Mouse (Mus musculus): ENCODE measurements around the gene Nipa2.
A peak's percentile ranks its signal among the peaks of the same experiment; 100 is the strongest.

The Nipa2 gene

GRCm38 (mm10) chr7:55962004-55962908 lies at the start of gene Nipa2:
Gene Nipa2 (minus strand): TSS chr7:55962476.
- peak; percentile 97 for DNase-seq

GRCm38 (mm10) chr7:56011018-56011333 lies 48.7 kb upstream of the Nipa2 start:
- no peak for DNase-seq

GRCm38 (mm10) chr7:56010318-56011017 lies 48.2 kb upstream of the Nipa2 start:
- no peak for DNase-seq

- no peak for DNase-seq
Measured at GRCm38 (mm10) chr7:55998997-55999396, 36.7 kb upstream of the Nipa2 start.

DNA sequence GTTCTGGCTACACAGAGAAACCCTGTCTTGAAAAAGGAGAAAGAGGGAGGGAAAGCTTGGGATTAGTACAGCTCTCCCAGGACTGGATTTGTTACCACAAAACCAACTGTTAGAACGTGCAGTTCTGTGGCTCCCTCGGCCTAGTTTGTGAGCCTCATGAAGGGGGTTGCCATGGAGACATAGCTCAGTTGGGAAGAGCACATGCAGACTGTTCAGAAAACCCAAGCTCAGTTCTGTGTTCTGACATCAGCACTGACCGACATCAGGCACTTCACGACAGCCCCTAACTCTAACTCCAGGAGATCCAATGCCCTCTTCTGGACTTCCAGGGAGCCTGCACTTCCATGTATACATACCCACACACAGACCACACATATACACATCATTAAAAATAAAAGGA lies 32.7 kb upstream of the Nipa2 start:
- DNase-seq, result no peak

- no peak for DNase-seq
Measured at GRCm38 (mm10) chr7:55991858-55992257, 29.6 kb upstream of the Nipa2 start.

GRCm38 (mm10) chr7:55991129-55991528 lies 28.9 kb upstream of the Nipa2 start:
- DNase-seq, result no peak

DNA sequence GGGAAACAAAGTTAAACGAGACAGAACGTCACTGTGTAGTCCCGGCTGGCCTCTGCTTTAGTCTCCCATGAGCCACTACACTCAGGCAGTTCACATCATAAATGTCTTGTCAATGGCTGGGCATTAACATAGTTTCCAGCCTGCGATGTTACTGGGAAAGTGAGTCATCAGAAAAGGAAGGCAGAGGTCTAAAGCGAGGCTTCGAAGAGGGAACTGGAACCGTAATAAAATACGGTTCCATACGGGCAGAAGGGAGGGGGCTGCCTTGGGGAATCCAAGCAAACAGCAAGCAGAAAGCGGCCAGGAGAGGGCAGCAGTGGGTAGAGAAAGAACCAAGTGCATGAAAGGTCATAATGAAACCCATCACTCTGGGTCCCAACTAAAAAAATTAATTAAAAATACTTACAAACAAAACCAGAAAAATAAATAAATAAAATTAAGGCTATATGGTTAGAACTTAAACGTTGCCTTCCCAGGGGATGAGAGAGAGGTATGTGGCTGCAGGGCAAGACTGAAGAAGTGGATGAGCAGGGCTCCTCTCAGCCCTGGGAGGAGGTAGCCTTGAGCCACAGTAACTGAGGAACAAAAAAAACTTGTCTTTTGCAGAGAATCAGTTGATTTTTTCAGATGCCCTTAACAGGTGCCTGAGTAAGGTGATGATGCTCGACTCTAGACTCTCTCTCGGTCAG lies 24.4 kb upstream of the Nipa2 start:
- peak; percentile 87 for DNase-seq

DNA sequence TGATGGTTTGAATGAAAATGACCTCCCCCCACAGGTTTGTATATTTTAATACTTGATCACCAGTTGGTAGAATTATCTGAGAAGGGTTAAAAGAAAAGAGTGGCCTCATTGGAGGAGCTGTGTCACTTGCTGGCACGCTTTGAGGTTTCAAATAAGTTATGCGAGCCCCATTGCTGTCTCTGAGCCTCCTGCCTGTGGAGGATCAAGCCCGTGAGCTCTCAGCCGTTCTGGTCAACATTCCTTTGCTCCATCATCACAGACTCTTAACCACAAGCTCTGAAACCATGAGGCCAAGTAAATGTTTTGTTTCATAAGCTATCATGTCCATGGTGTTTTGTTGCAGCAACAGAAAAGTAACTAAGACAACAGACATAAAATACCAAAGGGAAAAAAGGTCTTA lies 22.5 kb upstream of the Nipa2 start:
- DNase-seq, result no peak

- no peak for DNase-seq
Measured at GRCm38 (mm10) chr7:55983107-55983506, 20.8 kb upstream of the Nipa2 start.

GRCm38 (mm10) chr7:55982010-55982700 lies 19.9 kb upstream of the Nipa2 start:
- DNase-seq, result no peak

DNA sequence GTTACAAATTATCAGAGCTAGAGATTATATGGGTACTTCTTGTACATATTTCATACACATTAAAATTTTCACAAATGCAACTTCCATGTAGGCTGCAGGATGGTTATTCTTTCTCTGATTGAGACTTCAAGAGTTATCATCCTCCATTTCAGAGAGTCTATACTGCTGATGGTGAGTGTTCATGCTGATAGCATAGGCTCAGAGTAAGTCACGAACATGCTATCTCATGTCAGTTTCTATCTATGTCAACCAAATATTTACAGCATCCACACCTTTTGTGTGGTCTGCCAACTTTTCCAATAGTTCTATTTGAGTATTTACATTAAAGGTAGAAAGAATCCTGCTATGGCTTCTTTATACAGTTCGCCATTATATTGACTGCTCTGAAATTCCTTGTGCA lies 19.2 kb upstream of the Nipa2 start:
- no peak for DNase-seq

DNA sequence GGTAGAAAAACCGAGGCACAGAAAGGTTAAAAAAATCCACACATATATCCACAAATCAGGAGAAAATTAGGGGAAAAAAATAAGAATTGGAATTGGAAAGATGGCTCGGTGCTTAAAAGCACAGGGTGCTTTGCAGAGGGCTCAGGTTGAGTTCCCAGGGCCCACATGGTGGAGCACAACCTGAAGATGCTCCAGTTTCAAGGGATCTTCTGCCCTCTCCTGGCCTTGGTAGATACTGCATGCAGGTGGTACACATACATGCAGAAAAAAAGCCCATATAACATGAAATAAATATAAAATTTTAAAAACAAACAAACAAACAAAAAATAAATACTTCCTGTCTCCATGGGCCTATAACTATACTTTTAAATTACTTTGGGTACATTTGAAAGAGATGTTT lies 12.2 kb upstream of the Nipa2 start:
- peak; percentile 40 for DNase-seq

DNA sequence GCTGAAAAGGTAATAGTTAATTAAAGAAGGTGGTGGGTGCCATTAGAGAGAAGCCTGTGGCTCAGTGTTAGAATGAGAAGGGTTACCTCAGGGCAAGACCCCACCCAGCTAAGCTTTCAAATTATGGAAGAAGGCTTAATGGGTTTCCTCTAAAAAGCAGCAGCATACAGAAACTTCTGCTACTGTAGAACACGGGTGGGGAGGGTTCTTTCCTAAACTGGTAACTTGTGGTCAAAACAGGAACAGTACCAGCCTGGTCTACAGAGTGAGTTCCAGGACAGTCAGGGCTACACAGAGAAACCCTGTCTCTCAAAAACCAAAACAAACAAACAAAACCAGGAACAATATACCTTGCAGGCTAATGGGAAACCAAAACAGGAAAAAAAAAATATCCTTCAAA lies 7.1 kb upstream of the Nipa2 start:
- DNase-seq, result no peak

DNA sequence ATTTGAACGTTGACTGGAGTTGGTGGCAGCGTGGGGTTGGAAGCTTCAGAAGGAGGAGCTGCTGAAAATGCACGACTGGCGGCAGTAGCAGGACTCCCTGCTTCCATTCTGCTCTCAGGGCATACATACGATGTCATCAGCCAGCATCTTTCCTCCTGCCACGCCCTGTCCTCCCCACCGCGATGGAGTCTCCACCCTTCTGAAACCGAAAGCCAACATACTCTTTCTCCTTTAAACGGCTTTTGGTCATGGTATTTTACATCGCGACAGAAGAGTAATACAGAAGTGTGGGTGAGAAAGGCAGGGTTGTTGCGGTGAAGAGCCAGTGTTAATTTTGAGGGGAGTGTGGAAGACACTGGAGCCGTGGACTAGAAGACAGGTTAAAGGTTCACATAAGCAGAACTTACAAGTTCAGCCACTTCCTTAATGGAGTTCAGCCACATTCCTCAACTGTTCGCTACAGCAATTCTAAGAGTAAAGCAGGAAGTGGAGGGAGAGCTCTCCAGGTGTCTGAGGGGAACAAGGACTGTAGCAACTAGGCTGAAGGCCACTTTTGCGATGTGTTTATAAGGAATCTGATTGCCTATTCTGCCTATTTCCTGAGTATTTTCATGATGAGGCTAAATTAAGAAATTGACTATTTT lies 6.1 kb upstream of the Nipa2 start:
- DNase-seq, result peak; percentile 47

GRCm38 (mm10) chr7:55966866-55967460 lies 4.7 kb upstream of the Nipa2 start:
- no peak for DNase-seq

DNA sequence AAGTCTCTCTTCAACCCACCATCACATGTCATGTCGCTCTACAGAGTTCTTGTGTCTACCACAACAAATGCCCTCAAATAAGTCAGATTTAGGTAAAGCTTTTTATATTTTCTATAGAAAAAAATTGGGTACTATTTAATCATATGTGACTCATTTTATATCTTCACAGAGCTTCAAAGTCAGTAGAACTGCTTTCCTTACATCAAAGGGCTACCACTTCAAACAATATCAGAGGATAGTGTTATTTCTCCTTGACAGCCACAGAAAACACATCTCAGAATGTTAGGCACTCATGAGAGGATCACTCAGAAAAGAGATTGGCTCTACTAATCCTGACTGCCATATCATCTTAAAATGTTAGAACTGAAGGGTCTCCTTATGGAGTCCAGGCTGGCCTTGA lies 1.8 kb downstream of the Nipa2 start:
- no peak for DNase-seq

DNA sequence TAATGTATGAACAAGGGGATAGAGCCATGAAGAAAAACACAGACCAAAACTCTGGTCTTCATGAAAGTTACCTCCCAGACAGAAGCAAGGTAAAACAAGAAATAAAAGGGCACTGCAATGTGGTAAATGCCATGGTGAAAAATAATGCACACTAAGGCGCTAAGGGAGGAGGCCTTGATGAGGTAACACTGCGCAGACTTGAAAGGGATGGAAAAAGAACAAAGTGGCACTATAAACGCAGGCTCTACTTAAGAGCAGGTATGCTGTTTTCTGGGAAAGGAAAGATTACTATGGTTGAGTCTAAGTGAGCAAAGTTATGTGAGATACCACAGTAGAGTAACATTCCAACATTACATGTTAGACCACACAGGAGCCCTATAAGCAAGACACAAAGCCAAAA lies 2.5 kb downstream of the Nipa2 start:
- no peak for DNase-seq

GRCm38 (mm10) chr7:55957916-55958315 lies 4.4 kb downstream of the Nipa2 start:
- DNase-seq, result no peak

- DNase-seq, result no peak
Measured at GRCm38 (mm10) chr7:55957178-55957577, 5.1 kb downstream of the Nipa2 start.

DNA sequence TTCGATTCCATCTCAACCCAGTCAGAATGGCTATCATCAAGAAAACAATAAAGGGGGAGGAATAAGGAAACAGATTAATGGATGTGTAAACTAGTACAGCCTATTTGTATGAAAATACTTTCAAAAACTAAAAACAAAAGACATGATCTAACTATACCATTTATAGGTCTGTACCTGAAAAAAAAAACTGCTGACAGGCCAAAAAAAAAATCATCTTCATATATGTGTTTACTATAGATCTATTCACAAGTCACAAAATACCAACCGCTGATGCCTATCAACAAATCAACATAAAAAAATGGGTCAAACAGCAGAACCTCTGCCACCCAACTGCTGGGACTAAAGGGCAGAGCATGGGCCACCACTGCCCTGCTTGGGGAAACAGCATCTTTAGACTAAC lies 6.2 kb downstream of the Nipa2 start:
- no peak for DNase-seq

- DNase-seq, result no peak
Measured at GRCm38 (mm10) chr7:55938341-55938740, 23.9 kb downstream of the Nipa2 start.

All from thymus, postnatal 4 days (tissue).